Mouse (Mus musculus) G1E (cell line): Measurements from ENCODE around the gene Cd44.

Source experiments
- CTCF ChIP-seq: IDR thresholded peaks from 2 replicates; pipeline ENCODE4 v1.5.1; 2012; ENCODE audit warnings: low read depth, low read length, inconsistent platforms, mixed read lengths
- GATA1 ChIP-seq: IDR thresholded peaks from 2 replicates; pipeline ENCODE4 v1.6.1; 2012; ENCODE audit warnings: borderline replicate concordance, low read length, inconsistent platforms, mixed read lengths
- TAL1 ChIP-seq: conservative IDR thresholded peaks from 2 replicates; pipeline ENCODE4 v1.6.1; 2012; ENCODE audit warnings: low read depth, low read length, inconsistent platforms, mixed read lengths

DNA sequence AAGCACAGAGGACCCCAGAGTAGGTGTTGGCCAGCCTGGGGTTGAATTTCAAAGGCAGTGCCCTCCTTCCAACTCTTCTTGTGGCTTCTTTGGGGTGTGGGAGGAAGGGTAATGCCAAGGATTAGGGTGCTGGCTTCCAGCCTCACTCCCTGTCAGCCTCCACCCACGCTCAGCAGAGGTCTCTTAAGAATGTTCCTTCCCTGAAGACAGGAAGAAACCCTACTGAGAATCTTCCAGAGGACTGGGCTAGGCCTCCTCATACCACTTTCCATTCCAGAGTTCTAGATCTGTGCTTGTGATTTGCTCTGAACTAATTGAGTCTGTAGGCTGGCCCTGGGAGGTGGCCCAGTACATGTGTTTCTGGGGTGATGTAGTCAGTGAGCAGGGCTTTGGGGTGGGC is 43.6 kb upstream of the Cd44 start:
- no peak for TF ChIP-seq CTCF
- no peak for TF ChIP-seq TAL1
- TF ChIP-seq GATA1, result no peak
